Mouse (Mus musculus) lung, postnatal 25 days (tissue): ENCODE data around the gene 4931428F04Rik.
"Not testable (repeated sequence)": the region's sequence is repeated elsewhere in the genome, so short reads cannot be mapped to it uniquely, and the experiment has no call there.

Source experiments
- DNase-seq: peaks from one replicate; pipeline ENCODE4 v3.0.0; 2022; ENCODE audit warnings: low spot score

Gene 4931428F04Rik

DNA sequence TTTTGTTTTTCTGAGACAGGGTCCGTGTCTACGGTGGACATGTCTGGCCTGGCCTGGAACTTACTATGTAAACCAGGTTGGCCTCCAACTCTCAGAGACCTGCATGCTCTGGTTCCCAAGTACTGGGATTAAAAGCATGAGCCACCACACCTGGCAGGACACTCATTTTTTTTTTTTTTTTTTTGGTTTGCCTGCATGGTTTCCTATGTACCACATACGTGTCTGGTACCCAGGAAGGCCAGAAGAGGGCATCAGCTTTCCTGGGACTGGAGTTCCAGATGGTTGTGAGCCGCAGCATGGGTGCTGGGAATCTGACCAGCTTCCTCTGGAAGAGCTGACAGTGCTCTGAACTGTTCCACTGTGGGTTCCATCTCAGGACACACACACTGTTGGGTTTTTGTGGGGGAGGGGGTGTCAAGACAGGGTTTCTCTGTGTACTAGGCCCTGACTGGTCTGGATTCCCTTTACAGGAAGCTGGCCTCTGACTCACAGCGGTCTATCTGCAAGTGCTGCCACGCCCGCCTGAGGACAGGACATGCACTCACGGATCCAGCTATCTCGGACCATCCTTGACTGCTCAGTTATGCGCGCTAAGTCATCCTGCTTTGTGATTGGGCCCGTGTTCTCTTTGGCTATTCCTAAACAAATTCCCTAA lies 28.2 kb downstream of the 4931428F04Rik start:
- DNase-seq, result no peak

DNA sequence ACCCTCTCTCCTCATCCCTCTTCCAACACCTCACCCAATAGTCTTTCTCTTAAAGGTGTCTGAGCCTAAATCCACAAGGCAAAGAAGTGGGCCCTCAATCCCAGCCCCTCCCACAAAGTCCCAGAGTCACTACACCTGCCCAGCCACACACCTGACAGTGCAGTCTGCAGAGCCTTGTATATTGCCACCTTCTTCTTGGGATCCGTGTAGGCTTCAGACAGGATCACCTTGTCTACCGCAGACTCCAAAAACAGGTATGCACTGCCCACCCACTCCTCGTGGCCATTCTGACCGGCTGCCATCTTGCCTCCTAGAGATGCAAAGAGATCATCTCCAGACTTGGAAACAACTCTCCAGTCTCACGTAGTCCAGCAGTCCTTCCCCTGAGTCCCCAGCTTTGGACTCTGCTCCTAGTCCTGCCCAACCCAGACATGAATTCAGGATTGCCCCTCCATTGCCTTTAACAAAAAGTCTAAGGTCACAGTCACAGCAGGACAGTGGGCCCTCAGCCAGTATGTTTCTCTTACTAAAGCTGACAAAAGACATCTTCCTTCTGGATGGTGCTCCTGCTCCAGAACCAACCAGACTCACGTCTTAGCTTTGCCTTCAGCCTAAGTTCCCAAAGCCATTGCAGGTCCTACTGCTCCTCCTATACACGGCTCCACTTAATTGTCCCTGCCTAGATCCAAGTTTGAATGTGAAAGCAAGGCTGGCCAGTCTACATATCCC lies 29.1 kb downstream of the 4931428F04Rik start:
- peak; percentile 35 for DNase-seq

DNA sequence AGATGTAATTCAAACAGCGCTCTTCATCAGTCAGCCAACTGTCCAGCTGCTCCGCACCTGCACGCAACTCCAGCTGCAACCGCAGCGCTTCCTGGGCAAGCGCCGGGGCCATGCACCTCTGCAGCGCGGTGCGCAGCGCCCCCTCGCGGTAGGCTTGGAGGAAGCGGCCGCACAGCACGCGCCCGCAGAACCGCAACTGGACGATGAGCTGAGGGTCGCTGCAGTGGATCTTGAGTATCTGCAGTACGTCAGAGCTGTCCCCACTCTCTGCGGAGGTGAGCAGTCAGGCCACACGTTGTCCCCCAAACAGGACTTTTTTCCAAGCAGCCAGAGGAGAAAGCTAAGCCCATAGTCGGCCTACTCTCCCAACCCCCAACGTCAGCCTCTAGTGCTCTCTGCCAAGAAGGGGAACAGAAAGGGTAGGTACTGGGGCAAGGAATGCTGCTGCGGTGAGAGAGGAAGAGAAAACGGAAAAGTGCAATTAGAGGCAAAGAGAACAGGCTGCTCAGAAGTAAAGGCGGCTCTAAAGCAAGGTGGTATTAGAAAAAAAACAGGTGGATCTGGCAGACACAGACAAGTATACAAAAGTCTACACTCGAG lies 29.8 kb downstream of the 4931428F04Rik start:
- DNase-seq, result peak; percentile 64

DNA sequence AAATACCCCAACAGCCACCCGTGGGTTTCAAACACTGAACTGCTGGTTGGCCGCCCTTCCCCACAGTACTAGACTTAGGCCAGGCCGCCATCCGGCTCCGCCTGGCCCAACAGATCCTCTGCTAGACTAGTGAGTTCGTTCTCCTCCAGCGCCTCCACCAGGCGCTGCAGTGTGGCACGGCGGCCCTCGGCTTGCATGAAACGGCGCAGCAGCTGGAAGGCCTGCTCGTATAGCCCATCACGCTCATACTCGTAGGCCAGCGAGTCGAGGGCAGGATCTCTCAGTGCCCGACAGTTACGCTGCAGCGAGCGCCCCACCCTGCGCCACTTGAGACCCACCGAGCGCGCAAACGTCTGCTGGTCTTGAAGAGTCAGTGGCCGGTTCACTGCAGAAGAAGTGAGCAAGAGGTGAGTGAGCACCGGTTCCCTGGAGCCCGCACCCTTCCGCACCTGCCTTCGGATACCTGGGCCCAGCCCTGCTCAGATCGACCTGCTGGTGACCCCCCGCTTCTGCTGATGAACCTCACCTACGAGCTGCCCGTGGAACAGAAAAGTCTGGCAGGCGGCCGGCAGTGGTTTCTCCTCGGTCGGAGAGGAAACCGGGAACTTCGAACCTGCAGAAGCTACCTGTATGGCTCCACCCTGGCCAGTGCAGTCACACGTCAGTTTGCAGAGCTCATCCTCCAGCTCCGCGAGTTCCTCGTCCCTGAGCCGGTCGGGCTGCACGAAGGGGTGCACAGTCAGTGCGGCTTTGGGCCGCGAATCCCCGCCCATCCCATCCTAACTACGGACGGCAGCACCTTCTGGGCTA lies 30.5 kb downstream of the 4931428F04Rik start:
- DNase-seq, result peak; percentile 30

DNA sequence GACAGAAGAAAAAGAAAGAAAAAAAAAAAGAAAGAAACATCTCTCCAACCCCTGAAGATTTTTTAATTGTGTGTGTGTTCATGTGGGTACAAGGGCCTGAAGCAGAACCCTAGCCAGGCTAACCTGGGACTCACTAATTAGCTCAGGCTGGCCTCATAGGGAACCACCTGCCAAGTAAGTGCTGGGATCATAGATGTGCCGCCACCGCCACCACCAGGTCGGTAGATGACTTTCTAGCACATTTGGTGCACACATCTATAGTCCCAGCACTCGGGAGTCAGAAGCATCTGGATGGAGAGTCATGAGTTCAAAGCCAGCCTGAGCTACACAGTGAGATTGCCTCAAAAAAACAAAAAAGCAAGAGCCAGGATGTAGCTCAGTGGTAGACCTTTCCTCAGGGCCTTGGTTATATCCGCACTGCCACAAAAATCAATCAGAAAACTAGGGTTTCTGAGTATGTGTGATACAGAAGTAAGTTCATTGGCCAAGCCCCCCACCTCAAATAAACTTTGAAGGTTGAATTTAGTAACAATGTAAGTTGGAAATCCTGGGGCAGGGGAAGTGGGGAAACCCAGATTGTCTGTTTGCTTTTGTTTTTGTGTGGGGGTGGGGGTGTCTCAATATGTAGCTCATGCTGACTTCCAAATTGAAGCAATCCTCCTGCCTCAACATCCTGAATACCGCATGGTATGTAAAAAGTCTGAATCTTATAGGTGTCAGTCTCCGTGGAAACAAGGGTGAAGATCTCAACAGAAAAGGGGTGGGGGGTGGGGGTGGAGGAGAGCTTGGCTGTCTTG lies 32.1 kb downstream of the 4931428F04Rik start:
- DNase-seq, result no peak

DNA sequence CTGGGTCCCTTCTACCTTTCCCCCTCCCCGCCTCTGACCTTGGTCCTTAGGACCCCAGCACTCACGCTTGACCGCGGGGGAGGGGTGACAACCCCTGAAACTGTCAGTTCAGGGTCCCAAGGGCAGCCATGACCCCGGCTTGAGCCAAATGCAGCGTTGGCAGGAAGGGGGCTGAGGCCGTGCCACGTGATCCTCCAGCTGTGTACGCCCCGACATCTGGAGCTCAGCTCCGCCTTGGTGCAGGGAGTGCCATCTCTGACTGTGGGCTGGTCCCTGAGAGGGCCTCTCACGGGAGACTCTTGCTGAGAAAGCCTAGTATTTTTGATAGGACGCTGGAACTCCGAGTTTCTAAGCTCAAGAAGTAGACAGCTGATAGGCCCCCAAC lies 34.7 kb downstream of the 4931428F04Rik start, which contains the start of gene B3gnt9:
Gene B3gnt9, minus strand, starts transcription at position 188 of the 385 bp plus-strand sequence.
- DNase-seq, result peak; percentile 75

DNA sequence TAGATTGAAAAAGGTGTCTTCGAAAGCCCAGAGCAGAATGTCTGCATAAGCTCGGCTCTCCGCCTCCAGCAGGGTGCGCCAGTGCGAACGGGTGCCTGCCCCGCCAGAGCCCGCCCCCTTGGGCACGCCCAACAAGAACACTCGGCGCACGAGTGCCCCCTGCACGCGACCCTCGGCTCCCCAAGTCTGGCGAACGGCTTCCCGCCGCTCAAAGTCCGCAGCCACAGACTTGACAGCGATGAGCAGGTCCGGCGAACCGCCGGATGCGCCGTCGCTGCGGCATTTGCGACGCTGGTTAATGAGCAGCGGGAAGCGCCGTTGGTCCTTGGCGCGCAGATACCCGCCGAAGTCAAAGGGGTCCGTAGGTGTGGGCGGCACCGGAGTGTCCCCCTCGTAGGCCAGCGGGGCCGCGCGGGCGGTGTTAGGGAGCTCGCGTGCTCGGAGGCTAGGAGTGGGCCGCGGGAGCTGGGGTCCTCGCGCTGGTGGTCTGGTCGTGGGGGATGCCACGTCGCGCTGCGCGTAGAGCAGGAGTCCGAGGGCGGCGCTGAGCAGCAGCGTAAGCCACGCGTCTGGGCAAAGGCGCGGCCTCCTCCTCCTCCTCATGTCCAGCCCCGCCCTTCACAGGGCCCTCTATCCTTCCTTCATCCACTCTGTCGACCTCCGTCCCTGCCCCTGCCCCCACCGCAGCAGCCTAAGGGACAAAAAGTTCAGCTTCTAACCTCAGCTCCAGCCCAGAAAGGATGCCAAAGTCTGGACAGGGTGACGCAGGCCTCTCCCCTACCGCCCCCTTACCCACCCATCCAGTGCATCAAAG lies 35.3 kb downstream of the 4931428F04Rik start:
- DNase-seq, result peak; percentile 88

DNA sequence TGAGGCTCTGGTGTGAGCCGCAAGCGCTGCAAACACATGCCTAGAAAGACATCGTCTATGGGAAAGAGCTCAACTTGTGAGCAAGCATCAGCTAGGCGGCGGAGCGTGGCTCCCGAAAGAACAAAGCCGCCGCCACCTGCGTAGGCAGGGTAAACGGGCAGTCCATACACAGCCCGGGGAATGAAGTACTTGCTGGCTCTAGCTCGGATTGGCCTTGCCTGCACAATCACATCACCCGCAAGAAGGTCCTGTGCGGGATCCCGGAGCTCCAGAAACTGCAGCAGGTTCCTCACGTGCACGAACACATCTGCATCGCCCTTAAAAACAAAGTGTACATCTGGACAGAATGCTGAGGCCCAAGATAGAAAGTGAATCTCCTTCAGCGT lies 35.9 kb downstream of the 4931428F04Rik start:
- no peak for DNase-seq

DNA sequence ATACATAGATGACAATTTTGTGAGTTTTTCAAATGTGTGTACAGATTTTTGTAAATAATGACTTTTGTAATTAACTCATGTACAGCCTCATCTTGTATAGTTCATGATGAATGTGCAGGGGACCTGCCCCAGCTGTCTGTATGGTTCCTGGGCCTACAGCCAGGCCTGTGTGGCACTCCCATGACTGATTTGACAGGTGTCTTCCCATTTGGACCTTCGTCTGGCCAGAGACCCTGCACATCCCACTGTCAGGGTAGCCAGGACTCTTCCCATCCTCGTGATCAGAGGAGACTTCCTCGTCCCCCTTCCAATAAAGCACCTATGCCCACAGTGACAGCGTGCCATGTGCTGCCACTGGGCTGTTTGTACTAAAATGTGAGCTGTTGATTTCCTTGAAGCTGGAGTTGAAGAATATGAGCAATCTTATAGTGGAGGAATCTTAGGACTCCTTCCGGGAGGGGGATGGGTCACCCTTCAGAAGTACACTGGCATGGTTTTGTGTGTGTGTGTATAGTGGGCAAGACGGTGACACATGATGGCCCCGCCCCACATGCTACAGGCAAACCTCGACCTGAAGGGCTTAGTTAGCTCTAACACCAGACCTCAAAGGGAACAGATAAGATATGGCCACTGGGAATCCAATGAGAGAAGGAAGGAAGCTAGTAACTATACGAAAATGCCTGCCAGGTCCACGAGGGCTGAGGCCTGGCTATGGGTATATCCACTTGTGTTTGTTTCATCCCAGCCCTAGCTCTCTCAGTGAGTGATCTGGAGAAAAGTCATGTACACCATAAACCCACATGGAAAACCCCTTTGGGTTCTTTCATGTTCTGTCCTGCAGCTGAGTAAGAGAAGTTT lies 36.8 kb downstream of the 4931428F04Rik start:
- no peak for DNase-seq

DNA sequence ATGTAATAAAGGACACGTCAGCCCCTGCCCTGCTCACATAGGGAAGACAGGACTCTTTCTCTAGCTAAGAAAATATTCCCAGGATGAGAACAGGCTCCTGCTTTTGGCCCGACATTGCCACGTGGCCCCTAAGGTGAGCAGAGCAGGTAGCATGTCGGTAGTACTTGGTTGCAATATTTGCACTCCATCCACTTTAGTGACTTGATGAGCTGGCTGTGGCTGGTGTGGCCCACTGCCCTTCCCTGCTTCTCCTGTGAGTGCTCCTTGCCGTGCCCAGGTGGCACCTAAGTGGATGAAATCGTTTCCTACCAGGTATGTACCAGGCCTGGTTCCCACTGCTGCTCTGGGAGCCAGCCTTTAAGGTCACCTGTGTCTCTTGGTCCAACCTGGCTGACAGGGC lies 37.7 kb downstream of the 4931428F04Rik start:
- DNase-seq, result peak; percentile 66

DNA sequence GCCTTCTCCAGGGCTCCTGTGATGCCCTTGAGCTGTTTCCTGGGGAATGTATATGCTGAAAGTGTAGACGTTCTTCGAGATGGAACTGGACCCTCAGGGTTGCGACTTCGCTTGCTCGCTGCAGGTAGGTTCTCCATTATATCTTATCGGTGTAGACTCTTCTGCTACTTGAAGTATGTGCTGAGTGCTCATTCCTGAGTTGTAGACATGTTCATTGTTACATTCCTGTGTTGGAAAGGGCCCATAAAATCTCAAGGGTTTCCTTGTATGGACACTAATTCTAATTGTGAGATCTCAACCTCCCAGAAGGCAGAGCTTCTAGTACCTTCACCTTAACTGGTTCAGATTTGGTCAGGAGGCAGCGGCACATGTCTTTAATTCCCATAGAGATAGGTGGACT lies 48.6 kb downstream of the 4931428F04Rik start:
- peak; percentile 70 for DNase-seq

DNA sequence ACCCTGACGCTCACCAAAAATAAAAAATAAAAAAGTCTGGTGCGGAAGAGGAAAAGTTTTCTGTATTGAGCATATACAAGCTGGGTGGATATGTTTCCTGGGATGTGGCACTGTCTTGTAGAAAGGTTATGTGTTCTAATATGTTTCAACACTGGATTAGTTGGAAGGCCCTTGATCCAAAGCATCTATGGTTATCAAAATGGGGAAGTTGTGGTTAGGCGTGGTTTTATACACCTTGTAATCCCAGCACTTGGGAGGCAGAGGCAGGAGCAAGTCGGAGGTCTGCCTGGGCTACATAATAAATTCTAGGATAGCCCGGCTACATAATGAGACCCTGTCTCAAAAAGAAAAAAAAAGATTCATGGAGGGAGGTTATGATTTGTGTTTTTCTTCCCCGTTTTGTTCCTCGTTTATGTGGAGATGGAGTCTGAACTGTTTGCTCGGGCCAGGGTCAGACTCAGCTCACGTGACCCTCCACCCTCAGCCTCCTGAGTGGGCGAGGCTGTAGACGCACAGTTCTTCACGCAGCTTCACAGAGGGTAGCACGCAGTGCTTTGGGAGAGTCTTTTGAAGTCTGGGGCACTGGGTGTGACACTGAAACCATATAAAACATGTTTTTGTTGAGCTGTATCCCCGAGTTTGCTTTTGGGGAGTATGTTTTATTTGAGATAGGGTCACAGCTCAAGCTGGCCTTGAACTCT lies 52.1 kb downstream of the 4931428F04Rik start:
- DNase-seq, result no peak

DNA sequence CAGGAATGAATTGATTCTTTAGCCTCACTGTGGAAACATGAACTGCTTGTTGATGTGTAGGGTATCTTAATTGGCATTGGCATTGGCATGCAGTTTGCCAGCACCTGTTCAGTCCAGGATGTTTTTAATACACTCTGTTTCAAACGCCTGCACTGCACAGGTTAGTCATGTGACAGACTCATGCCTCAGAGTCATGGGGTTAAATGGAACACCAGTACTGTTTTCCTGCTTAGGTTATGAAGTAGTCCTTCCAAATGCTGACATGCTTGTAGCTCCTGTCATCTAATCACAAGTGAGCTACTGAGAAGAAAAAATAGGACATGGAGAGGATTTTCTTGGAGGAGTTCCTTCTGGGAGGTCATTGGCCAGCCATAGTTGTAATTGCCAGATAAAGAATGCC lies 54.5 kb downstream of the 4931428F04Rik start:
- DNase-seq, result no peak

DNA sequence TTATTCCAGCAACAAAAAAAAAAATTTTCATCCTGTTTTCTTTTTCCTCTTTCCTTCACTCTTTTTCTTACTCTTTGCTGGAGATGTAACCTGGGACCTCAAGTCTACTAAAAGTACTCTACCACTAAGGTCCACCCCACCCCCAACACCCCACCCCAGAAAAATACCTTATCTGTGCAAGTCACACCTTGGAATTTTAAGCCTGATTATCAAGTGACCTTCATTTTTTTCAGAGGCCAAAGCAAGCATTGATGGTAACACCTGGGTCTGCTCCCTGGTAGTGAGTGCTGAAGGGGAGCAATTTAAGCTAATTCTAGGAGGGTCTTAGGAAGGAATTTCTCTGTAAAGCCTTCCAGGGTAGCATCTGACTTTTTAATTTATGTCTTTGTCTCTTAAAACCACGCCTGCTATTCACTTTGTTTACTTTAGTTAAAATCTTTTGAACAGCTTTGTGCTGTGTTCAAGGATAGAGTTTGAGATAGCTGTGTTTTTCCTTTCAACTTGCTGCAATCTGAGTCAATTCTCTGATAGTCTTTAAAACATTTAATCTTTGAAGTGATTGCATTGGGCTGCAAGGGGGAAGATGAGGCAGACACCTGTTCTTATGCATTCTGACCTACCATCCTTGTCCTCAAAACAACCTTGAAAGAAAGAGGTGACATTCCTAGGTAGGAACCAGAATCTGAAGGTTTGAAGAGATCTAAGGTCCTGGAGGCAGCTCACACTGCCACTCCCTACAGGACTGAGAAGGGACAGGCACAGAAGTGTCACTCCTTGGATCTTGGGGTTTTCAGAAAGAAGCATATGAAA lies 56.3 kb downstream of the 4931428F04Rik start:
- DNase-seq, result no peak

DNA sequence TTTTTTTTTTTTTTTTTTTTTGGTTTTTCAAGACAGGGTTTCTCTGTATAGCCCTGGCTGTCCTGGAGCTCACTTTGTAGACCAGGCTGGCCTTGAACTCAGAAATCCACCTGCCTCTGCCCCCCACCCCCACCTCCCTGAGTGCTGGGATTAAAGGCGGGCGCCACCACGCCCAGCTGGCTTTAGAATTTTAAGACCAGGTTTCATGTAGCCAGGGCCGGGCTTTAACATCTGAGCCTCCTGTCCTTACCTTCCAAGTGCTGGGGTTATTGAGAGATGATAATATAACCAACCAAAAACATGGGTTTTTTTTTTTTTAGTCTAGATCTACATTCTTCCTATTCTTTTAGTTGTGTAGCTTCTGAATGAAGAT lies 57.4 kb downstream of the 4931428F04Rik start:
- DNase-seq, result not testable (repeated sequence)

DNA sequence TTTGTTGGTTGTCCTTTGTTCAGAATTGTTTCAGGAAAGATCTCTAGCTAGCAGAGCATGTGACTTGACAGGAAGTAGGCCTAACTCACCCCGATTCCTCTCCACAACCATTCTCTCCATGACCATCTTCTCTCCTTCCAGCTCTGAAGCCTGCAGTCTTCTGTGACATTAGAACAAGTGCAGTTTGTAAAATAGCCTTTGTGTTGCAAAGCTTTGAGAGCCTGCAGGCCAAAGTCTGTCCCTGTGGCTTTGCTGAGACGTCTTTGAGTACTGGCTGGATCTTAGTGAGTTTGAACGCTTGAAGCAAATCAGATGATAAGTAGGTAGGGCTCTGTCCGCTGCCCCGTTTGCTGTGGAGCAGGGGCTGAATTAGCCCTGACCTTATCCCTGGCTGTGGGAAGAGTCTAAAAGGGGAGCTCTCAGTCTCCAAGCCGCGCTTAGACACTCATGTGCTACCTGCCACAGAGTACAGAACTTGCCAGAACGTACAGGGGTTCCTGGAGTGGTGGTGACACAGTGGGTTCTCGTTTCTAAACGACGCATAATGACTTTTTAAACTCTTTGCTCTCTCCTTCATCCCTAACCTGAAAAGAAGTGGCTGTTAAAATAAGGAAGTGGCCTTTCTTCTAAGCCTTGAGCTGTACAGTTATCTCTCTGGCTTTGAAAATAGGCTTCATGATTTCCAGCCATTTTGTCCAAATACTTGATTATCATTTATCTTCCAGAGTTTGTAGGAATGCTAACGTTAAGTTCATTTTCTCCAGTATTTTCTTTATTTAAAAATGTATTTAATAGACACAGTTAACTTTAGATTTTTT lies 58.0 kb downstream of the 4931428F04Rik start:
- DNase-seq, result no peak
